9 mouse cellular contexts compared by ENCODE assay signal in genomic region chr4:135269656-135270341, GRCm38 (mm10). TPM values are rescaled to one million over a fixed set of nuclear protein-coding genes. Genes with fewer than 3 reads are reported as not detected.
A peak's percentile ranks its signal among the peaks of the same experiment; 100 is the strongest.
DNase-seq lines count a peak whose midpoint lies in the region; ATAC-seq and TF ChIP-seq lines count a peak whose summit lies in the region.
"Had no signal": no experiment of that assay in that cellular context is flagged by ENCODE, and none has a peak within 500 bp of the region (broad histone marks: within the 10 kb centered on the region; RNA-seq: fewer than 3 reads in every experiment).

No protein-coding gene starts in this region.

- H3K27me3 ChIP-seq in MEL (ENCODE audit: control insufficient read depth in 1 of 2, insufficient read depth in 2 of 2, low read length in 2 of 2): no peaks in the 10 kb centered on the region
- no peaks in the 10 kb centered on the region for H3K27me3 ChIP-seq in hindbrain, embryonic 14.5 days (ENCODE audit: control insufficient read depth, insufficient read depth, low read length)
- peaks cover 7% of the 10 kb centered on the region for H3K27me3 ChIP-seq in midbrain, embryonic 11.5 days (ENCODE audit: control insufficient read depth, insufficient read depth, low read length)

- no peaks in the 10 kb centered on the region for H3K9me3 ChIP-seq in MEL (replicated peaks; ENCODE audit: insufficient read depth, low read length)
- H3K9me3 ChIP-seq in hindbrain, embryonic 14.5 days (ENCODE audit: control insufficient read depth, low read length): no peaks in the 10 kb centered on the region
- H3K9me3 ChIP-seq in midbrain, embryonic 11.5 days (ENCODE audit: control insufficient read depth, low read length): no peaks in the 10 kb centered on the region

- H3K4me1 ChIP-seq in MEL (ENCODE audit: control insufficient read depth in 1 of 2, insufficient read depth in 2 of 2, low read length in 2 of 2): peaks cover 22 to 28% of the 10 kb centered on the region in 2 experiments
- peaks cover 42% of the 10 kb centered on the region for H3K4me1 ChIP-seq in hindbrain, embryonic 14.5 days (replicated peaks; ENCODE audit: control insufficient read depth, insufficient read depth, low read length)
- H3K4me1 ChIP-seq in midbrain, embryonic 11.5 days (ENCODE audit: control insufficient read depth, insufficient read depth, low read length): peaks cover 36% of the 10 kb centered on the region

- intact Hi-C loops in gastrocnemius, adult 2 months (cut with DNase I): loop anchor here (2.0 to 5.0 kb wide), 3 partner anchors 15 to 47 kb away; no protein-coding TSS in a partner anchor

- peak overlapping the region; percentile 94 for H3K27ac ChIP-seq in gastrocnemius, adult 2 months
- H3K27ac ChIP-seq in MEL (ENCODE audit: control insufficient read depth, low read depth, low read length): no peak overlapping the region
- no peak overlapping the region for H3K27ac ChIP-seq in hindbrain, embryonic 14.5 days
- H3K27ac ChIP-seq in midbrain, embryonic 11.5 days (ENCODE audit: low read depth, low read length): no peak overlapping the region

- no peak for ATAC-seq in hindbrain, embryonic 14.5 days (ENCODE audit: low FRiP score)
- no peak for ATAC-seq in midbrain, embryonic 11.5 days (ENCODE audit: low FRiP score)

- no peak for DNase-seq in gastrocnemius, adult 2 months
- DNase-seq in gastrocnemius, adult 8-10 months (ENCODE audit: low spot score in 2 of 2): no peak
- no peak for DNase-seq in MEL (ENCODE audit: low read depth, low spot score)
- no peak for DNase-seq in hindbrain, embryonic 14.5 days (ENCODE audit: low spot score)
- no peak for DNase-seq in midbrain, embryonic 11.5 days (ENCODE audit: low spot score, missing footprints)
- DNase-seq in adrenal gland, postnatal 36 days: no peak
- DNase-seq in adrenal gland, postnatal 14 days: no peak
- DNase-seq in frontal cortex, postnatal 36 days (ENCODE audit: low spot score in 2 of 2): no peak
- DNase-seq: gastrocnemius, postnatal 14 days had no signal

- H3K36me3 ChIP-seq in MEL (ENCODE audit: control insufficient read depth in 1 of 2, insufficient read depth in 2 of 2, low read length in 2 of 2): peaks cover 7 to 28% of the 10 kb centered on the region in 2 experiments
- no peaks in the 10 kb centered on the region for H3K36me3 ChIP-seq in hindbrain, embryonic 14.5 days (replicated peaks; ENCODE audit: control insufficient read depth, insufficient read depth)
- no peaks in the 10 kb centered on the region for H3K36me3 ChIP-seq in midbrain, embryonic 11.5 days (ENCODE audit: control insufficient read depth, insufficient read depth, low read length)

- peak overlapping the region; percentile 67 for H3K4me2 ChIP-seq in hindbrain, embryonic 14.5 days (replicated peaks)
- peak overlapping the region; percentile 58 for H3K4me2 ChIP-seq in midbrain, embryonic 11.5 days

- peak overlapping the region; percentile 99 for H3K4me3 ChIP-seq in gastrocnemius, adult 2 months
- 0 out of 4 replicates have a peak overlapping the region, but pooled peaks of 1 of the 2 experiments have one; percentile 8 for H3K4me3 ChIP-seq in MEL (ENCODE audit: control insufficient read depth in 1 of 2, insufficient read depth in 1 of 2, low read depth in 2 of 2, low read length in 2 of 2)
- H3K4me3 ChIP-seq in hindbrain, embryonic 14.5 days (replicated peaks; ENCODE audit: low read length): no peak overlapping the region
- H3K4me3 ChIP-seq in midbrain, embryonic 11.5 days (ENCODE audit: low read depth, low read length): 0 out of 2 replicates have a peak overlapping the region, but pooled peaks have one; percentile 8

- TF ChIP-seq CTCF in gastrocnemius, adult 2 months (IDR thresholded peaks at IDR 0.05): no peak
- no peak for TF ChIP-seq CTCF in MEL (IDR thresholded peaks at IDR 0.05 in 2 of 3, conservative IDR thresholded peaks at IDR 0.05 in 1 of 3; ENCODE audit: control insufficient read depth in 1 of 3, insufficient read depth in 1 of 3, low read depth in 2 of 3, low read length in 3 of 3, poor library complexity in 1 of 3, severe bottlenecking in 1 of 3)

- no peak for TF ChIP-seq POLR2A in MEL (IDR thresholded peaks at IDR 0.05; ENCODE audit: control insufficient read depth in 1 of 2, insufficient read depth in 1 of 2, low read depth in 1 of 2, low read length in 2 of 2, poor library complexity in 1 of 2)

- TF ChIP-seq RAD21 in MEL (IDR thresholded peaks at IDR 0.05; ENCODE audit: low read depth, low read length): no peak

- no peak for TF ChIP-seq EP300 in MEL (IDR thresholded peaks at IDR 0.05; ENCODE audit: low read depth in 1 of 2, low read length in 2 of 2)

- H3K9ac ChIP-seq in MEL (ENCODE audit: control insufficient read depth, low read depth, low read length, poor library complexity, severe bottlenecking): peak overlapping the region; percentile 29
- no peak overlapping the region; the same call in 1 of the 2 replicates for H3K9ac ChIP-seq in hindbrain, embryonic 14.5 days
- 0 out of 2 replicates have a peak overlapping the region, but pooled peaks have one; percentile 20 for H3K9ac ChIP-seq in midbrain, embryonic 11.5 days (ENCODE audit: low read length)

- H3K79me2 ChIP-seq in MEL (ENCODE audit: control insufficient read depth, insufficient read depth, low read length, poor library complexity): peaks cover 63% of the 10 kb centered on the region

- 70% methylated on average over 7 of the region's 7 CpGs for WGBS in hindbrain, embryonic 14.5 days
- WGBS in midbrain, embryonic 11.5 days: 74% methylated on average over 7 of the region's 7 CpGs

TF ChIP-seq in MEL, 35 proteins besides CTCF, POLR2A, EP300 and RAD21:
- TF ChIP-seq SIN3A (IDR thresholded peaks at IDR 0.05; ENCODE audit: low read length) (no peak), ZC3H11A (IDR thresholded peaks at IDR 0.05; ENCODE audit: low read depth, low read length) (0 out of 2 replicates have a peak, but pooled peaks have one; percentile 6)
TF ChIP-seq in MEL: peak in this region for 1.

RNA-seq across cellular contexts. Expression of gene Clic4, which starts 2.8 kb away (rescaled TPM):
- 10 to 100 TPM; 16.9 to 33.9 TPM for total RNA-seq in gastrocnemius, adult 2 months (2021)
- 10 to 100 TPM; 16.8 to 27.9 (median 18.1) TPM for total RNA-seq in gastrocnemius, adult 8-10 months (2022)
- 32.9 and 51.1 TPM in 2 replicates for total RNA-seq in MEL (2012; rRNA removed)
- polyA plus RNA-seq in MEL (2012; ENCODE audit: insufficient read depth in 1 of 2, insufficient read length in 2 of 2, low read depth in 1 of 2, low replicate concordance in 2 of 2, missing spikeins in 1 of 2): 100 to 1,000 TPM in 1 of 2 experiments, 10 to 100 TPM in 1; 83.8 to 274 TPM
- polyA plus RNA-seq in hindbrain, embryonic 14.5 days (2014; fragmentation: Nextera tagmentation; extraction: Ambion mirVana): 43.2 and 50.4 TPM in 2 replicates
- polyA plus RNA-seq in midbrain, embryonic 11.5 days (2014; fragmentation: Nextera tagmentation; extraction: Ambion mirVana): 168 and 173 TPM in 2 replicates
- 100 to 1,000 TPM in 1 of 2 experiments, 10 to 100 TPM in 1; 73.1 to 114 TPM for total RNA-seq in adrenal gland, postnatal 36 days (2021)
- total RNA-seq in adrenal gland, postnatal 14 days (2021): 95.7 and 116 TPM in 2 replicates
